Mouse (Mus musculus) stomach, embryonic 15.5 days (tissue): ENCODE data around the gene Edf1. TPM values are rescaled to one million over a fixed set of nuclear protein-coding genes. Genes with fewer than 3 reads are reported as not detected.

Experiments
- polyA plus RNA-seq: library from polyadenylated mRNA; unstranded; fragments of >200 nt; fragmentation: Nextera tagmentation; extraction: Ambion mirVana; gene quantifications from 2 replicates; pipeline ENCODE4 v1.2.1, GENCODE M21; 2015

Gene Edf1
- polyA plus RNA-seq, 1 experiment from 2014 or later: 371 TPM

Other genes with a start within 250 kb of the Edf1 start
- gene Grin1, start 238.7 kb upstream of the Edf1 start, polyA plus RNA-seq: 1.3 and 1.9 TPM in 2 replicates
- gene Man1b1, start 225.5 kb upstream of the Edf1 start, polyA plus RNA-seq: 46.4 and 54.6 TPM in 2 replicates
- gene Dpp7, start 201.5 kb upstream of the Edf1 start, polyA plus RNA-seq: 21.5 and 22.6 TPM in 2 replicates
- gene Uap1l1, start 192.2 kb upstream of the Edf1 start, polyA plus RNA-seq: 41.1 and 46.1 TPM in 2 replicates
- 37.6 and 41.7 TPM in 2 replicates for gene Sapcd2, start 185.5 kb upstream of the Edf1 start, polyA plus RNA-seq
- 10.1 and 13.0 TPM in 2 replicates for gene Entpd2, start 162.0 kb upstream of the Edf1 start, polyA plus RNA-seq
- gene Npdc1, start 158.5 kb upstream of the Edf1 start, polyA plus RNA-seq: 47.0 and 49.6 TPM in 2 replicates
- gene Fut7, start 134.6 kb upstream of the Edf1 start, polyA plus RNA-seq: 0.17 and 0.30 TPM in 2 replicates
- gene Abca2, start 129.1 kb upstream of the Edf1 start, polyA plus RNA-seq: 3.9 and 4.8 TPM in 2 replicates
- 11.9 and 26.5 TPM in 2 replicates for gene Clic3, start 101.0 kb upstream of the Edf1 start, polyA plus RNA-seq
- 35.3 and 37.4 TPM in 2 replicates for gene Paxx, start 96.8 kb upstream of the Edf1 start, polyA plus RNA-seq
- 6.8 and 7.5 TPM in 2 replicates for gene Ptgds, start 87.8 kb upstream of the Edf1 start, polyA plus RNA-seq
- gene Lcn12, start 63.9 kb upstream of the Edf1 start, polyA plus RNA-seq: not detected in 2 replicates
- gene Fbxw5, start 57.1 kb upstream of the Edf1 start, polyA plus RNA-seq: 64.4 and 71.4 TPM in 2 replicates
- 8.3 and 8.6 TPM in 2 replicates for gene C8g, start 56.1 kb upstream of the Edf1 start, polyA plus RNA-seq
- gene Traf2, start 10.9 kb upstream of the Edf1 start, polyA plus RNA-seq: 29.4 and 31.2 TPM in 2 replicates
- gene Mamdc4, start 17.0 kb downstream of the Edf1 start, polyA plus RNA-seq: 74.5 and 104 TPM in 2 replicates
- 144 and 151 TPM in 2 replicates for gene Phpt1, start 17.4 kb downstream of the Edf1 start, polyA plus RNA-seq
- 1.0 and 1.1 TPM in 2 replicates for gene Ajm1, start 23.9 kb downstream of the Edf1 start, polyA plus RNA-seq
- gene Rabl6, start 50.7 kb downstream of the Edf1 start, polyA plus RNA-seq: 64.2 and 65.6 TPM in 2 replicates
- 0.19 and 0.21 TPM in 2 replicates for gene Ccdc183, start 59.8 kb downstream of the Edf1 start, polyA plus RNA-seq
- 24.3 and 25.0 TPM in 2 replicates for gene Tmem141, start 64.2 kb downstream of the Edf1 start, polyA plus RNA-seq
- gene Fcna, start 70.2 kb downstream of the Edf1 start, polyA plus RNA-seq: 4.0 and 6.2 TPM in 2 replicates
- not detected in 2 replicates for gene Lcn8, start 95.3 kb downstream of the Edf1 start, polyA plus RNA-seq
- gene Lcn5, start 100.1 kb downstream of the Edf1 start, polyA plus RNA-seq: not detected in 2 replicates
- not detected in 2 replicates for gene Lcn6, start 118.9 kb downstream of the Edf1 start, polyA plus RNA-seq
- not detected in 2 replicates for gene Lcn10, start 124.9 kb downstream of the Edf1 start, polyA plus RNA-seq
- not detected in 2 replicates for gene Obp2a, start 142.2 kb downstream of the Edf1 start, polyA plus RNA-seq
- gene Bmyc, start 148.9 kb downstream of the Edf1 start, polyA plus RNA-seq: 79.4 and 83.4 TPM in 2 replicates
- gene Obp2b, start 179.2 kb downstream of the Edf1 start, polyA plus RNA-seq: not detected in 2 replicates
- not detected in 2 replicates for gene Lcn3, start 207.7 kb downstream of the Edf1 start, polyA plus RNA-seq
- gene Lcn11, start 219.2 kb downstream of the Edf1 start, polyA plus RNA-seq: not detected in 2 replicates
- not detected in 2 replicates for gene Gm13539, start 224.4 kb downstream of the Edf1 start, polyA plus RNA-seq